Mouse (Mus musculus) hindlimb bud, embryonic 11.5 days (tissue): Measurements from ENCODE around the gene Nr3c2.

Source experiments
- DNase-seq: peaks from one replicate; pipeline ENCODE4 v3.0.0-alpha.2; 2012; ENCODE audit warnings: low read depth, low spot score; ENCODE audit errors: extremely low spot score

Nr3c2 gene

DNA sequence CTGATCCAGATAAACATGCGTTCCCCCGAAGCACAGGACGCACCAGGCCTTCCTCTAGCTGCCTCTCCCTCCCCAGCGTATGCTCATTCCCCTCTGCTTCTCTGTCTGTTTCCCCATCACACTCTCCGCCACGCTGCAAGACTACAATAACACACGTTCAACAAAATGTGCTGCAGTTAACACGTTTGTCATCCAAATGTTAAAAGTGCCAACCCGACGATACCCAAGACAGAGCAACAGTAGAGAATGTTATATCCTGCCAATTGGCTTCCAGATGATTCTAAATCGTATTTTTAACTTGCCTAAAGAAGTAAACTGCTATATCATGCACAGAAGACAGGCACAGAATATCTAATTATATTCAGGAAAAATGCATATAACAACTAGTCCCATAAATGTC, 395.4 kb downstream of the Nr3c2 start:
- no peak for DNase-seq
